Mouse (Mus musculus) inflammation-experienced regulatory T-cells, adult 16 weeks (primary cell): ENCODE data around the gene Cks1b. TPM values are rescaled to one million over a fixed set of nuclear protein-coding genes. Genes with fewer than 3 reads are reported as not detected.

ENCODE experiments used
- polyA plus RNA-seq: library from polyadenylated mRNA; unstranded; fragments of 100-300 nt; shearing (Covaris generic); gene quantifications from one replicate; pipeline ENCODE4 v1.2.1, GENCODE M21; 2017

Cks1b gene
- 31.7 TPM for polyA plus RNA-seq

GRCm38 (mm10) chr3:89418170-89418860 lies at the start of gene Cks1b, which contains the start of gene Shc1:
Gene Cks1b, minus strand, starts transcription at chr3:89418383.
Gene Shc1, plus strand, starts transcription at chr3:89418443.

GRCm38 (mm10) chr3:89454401-89455177 lies 36.4 kb upstream of the Cks1b start, which contains the start of gene Pmvk:
Gene Pmvk, plus strand, starts transcription at chr3:89454541.

GRCm38 (mm10) chr3:89436176-89437113 lies 18.3 kb upstream of the Cks1b start, which contains the start of gene Pbxip1:
Gene Pbxip1, plus strand, starts transcription at chr3:89436706.

GRCm38 (mm10) chr3:89430171-89431159 lies 12.3 kb upstream of the Cks1b start, which contains the start of gene Pygo2:
Gene Pygo2, plus strand, starts transcription at chr3:89430214.

GRCm38 (mm10) chr3:89411490-89412393 lies 6.4 kb downstream of the Cks1b start, which contains the start of gene Flad1:
Gene Flad1, minus strand, starts transcription at chr3:89411870.

GRCm38 (mm10) chr3:89402693-89403092 lies 15.5 kb downstream of the Cks1b start, which contains the start of gene Lenep:
Gene Lenep, minus strand, starts transcription at chr3:89402793.

GRCm38 (mm10) chr3:89394006-89394893 lies 23.9 kb downstream of the Cks1b start, which contains the start of gene Zbtb7b:
Gene Zbtb7b, minus strand, starts transcription at chr3:89394776.

Other genes with a start within 250 kb of the Cks1b start
- gene Scamp3, start 240.9 kb downstream of the Cks1b start, polyA plus RNA-seq, result 321 TPM
- 277 TPM for gene Fam189b, start 235.2 kb downstream of the Cks1b start, polyA plus RNA-seq
- 145 TPM for gene Gba, start 215.5 kb downstream of the Cks1b start, polyA plus RNA-seq
- 1.9 TPM for gene Thbs3, start 203.2 kb downstream of the Cks1b start, polyA plus RNA-seq
- gene Mtx1, start 191.3 kb downstream of the Cks1b start, polyA plus RNA-seq, result 142 TPM
- 2.4 TPM for gene Muc1, start 189.3 kb downstream of the Cks1b start, polyA plus RNA-seq
- 262 TPM for gene Krtcap2, start 172.4 kb downstream of the Cks1b start, polyA plus RNA-seq
- gene Trim46, start 172.1 kb downstream of the Cks1b start, polyA plus RNA-seq, result 6.1 TPM
- 107 TPM for gene Dpm3, start 159.0 kb downstream of the Cks1b start, polyA plus RNA-seq
- gene Slc50a1, start 147.8 kb downstream of the Cks1b start, polyA plus RNA-seq, result 284 TPM
- gene Efna1, start 137.2 kb downstream of the Cks1b start, polyA plus RNA-seq, result not detected
- not detected for gene Efna3, start 95.4 kb downstream of the Cks1b start, polyA plus RNA-seq
- 0.84 TPM for gene Efna4, start 80.4 kb downstream of the Cks1b start, polyA plus RNA-seq
- gene Adam15, start 68.4 kb downstream of the Cks1b start, polyA plus RNA-seq, result 18.6 TPM
- gene Dcst2, start 56.4 kb downstream of the Cks1b start, polyA plus RNA-seq, result 0.12 TPM
- gene Dcst1, start 53.1 kb downstream of the Cks1b start, polyA plus RNA-seq, result 0.74 TPM
- gene Zbtb7b, start 23.6 kb downstream of the Cks1b start, polyA plus RNA-seq, result 56.8 TPM
- gene Lenep, start 15.6 kb downstream of the Cks1b start, polyA plus RNA-seq, result 1.2 TPM
- 68.8 TPM for gene Flad1, start 6.5 kb downstream of the Cks1b start, polyA plus RNA-seq
- 98.3 TPM for gene Shc1, start 60 bp upstream of the Cks1b start, polyA plus RNA-seq
- gene Pygo2, start 11.8 kb upstream of the Cks1b start, polyA plus RNA-seq, result 42.2 TPM
- 190 TPM for gene Pbxip1, start 18.3 kb upstream of the Cks1b start, polyA plus RNA-seq
- 18.5 TPM for gene Pmvk, start 36.2 kb upstream of the Cks1b start, polyA plus RNA-seq
- gene Kcnn3, start 101.8 kb upstream of the Cks1b start, polyA plus RNA-seq, result not detected